Mouse (Mus musculus) heart, adult 2 months (tissue): ENCODE data around the gene Tcf7l2.

Experiments
- CTCF ChIP-seq: fragments of 200-600 bp; IDR thresholded peaks from 2 replicates; pipeline ENCODE4 v1.8.1; 2022; ENCODE audit warnings: antibody characterized with exemption, mild to moderate bottlenecking, moderate library complexity
- EP300 ChIP-seq: fragments of 200-500 bp; IDR thresholded peaks from 2 replicates; pipeline ENCODE4 v1.6.1; 2011; ENCODE audit warnings: low read depth, low read length, control low read depth; ENCODE audit not compliant: insufficient read depth
- POLR2A ChIP-seq: fragments of 200-500 bp; IDR thresholded peaks from 2 replicates; pipeline ENCODE4 v1.6.1; 2011; ENCODE audit warnings: mild to moderate bottlenecking, low read depth, low read length, control low read depth; ENCODE audit not compliant: insufficient read depth

DNA sequence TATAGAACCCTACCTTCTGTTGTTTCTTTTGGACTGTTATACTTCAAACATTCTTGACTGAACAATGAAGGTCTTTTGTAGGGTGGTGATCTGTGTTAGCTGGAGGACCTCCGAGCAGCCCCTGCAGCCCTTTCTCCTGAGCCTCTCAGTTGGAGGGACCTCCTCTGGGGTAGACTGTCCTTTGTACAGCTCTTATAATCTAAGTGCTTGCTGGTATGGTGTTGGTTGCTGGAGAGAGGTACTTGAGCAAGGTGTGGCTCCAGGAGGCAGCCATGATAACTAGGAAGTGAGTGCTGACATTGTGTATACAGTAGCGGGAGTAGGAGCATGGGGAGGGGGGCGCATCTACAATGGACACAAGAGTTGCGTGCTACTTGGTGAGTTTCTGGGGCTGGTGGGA is 58.4 kb downstream of the Tcf7l2 start:
- TF ChIP-seq CTCF (no peak), EP300 (no peak), POLR2A (no peak)
